Mouse (Mus musculus) adrenal gland, postnatal 4 days (tissue): ENCODE results near the gene Klk13. TPM values are rescaled to one million over a fixed set of nuclear protein-coding genes. Genes with fewer than 3 reads are reported as not detected.
"Not testable (repeated sequence)": the region's sequence is repeated elsewhere in the genome, so short reads cannot be mapped to it uniquely, and the experiment has no call there.

Source experiments
- DNase-seq, 2 experiments: peaks; one replicate each; pipeline ENCODE4 v3.0.0; 2021 to 2022; ENCODE audit warnings: low spot score in 2 of 2, mixed read lengths in 2 of 2
- long read RNA-seq, 2 experiments: library from polyadenylated mRNA; stranded (forward); transcript quantifications; one replicate each; pipeline ENCODE4 v2.0.0; 2021
- total RNA-seq, 2 experiments: library from RNA; stranded (reverse); gene quantifications; 2 replicates each; pipeline ENCODE4 v1.2.3; 2021

The Klk13 gene
- total RNA-seq: not detected
- long read RNA-seq, experiment 1: 0 reads
- long read RNA-seq, experiment 2: 0 reads

GRCm38 (mm10) chr7:43712267-43712666, at the start of gene Klk13:
Gene Klk13, plus strand, starts transcription at chr7:43712567.
- DNase-seq: no peak

GRCm38 (mm10) chr7:43662804-43663203, 49.6 kb upstream of the Klk13 start:
- DNase-seq: no peak

- DNase-seq: not testable (repeated sequence)
These were observed 45.1 kb upstream of the Klk13 start for GRCm38 (mm10) chr7:43667221-43667620.

- DNase-seq: no peak
These were observed 43.8 kb upstream of the Klk13 start for GRCm38 (mm10) chr7:43668582-43668981.

DNA sequence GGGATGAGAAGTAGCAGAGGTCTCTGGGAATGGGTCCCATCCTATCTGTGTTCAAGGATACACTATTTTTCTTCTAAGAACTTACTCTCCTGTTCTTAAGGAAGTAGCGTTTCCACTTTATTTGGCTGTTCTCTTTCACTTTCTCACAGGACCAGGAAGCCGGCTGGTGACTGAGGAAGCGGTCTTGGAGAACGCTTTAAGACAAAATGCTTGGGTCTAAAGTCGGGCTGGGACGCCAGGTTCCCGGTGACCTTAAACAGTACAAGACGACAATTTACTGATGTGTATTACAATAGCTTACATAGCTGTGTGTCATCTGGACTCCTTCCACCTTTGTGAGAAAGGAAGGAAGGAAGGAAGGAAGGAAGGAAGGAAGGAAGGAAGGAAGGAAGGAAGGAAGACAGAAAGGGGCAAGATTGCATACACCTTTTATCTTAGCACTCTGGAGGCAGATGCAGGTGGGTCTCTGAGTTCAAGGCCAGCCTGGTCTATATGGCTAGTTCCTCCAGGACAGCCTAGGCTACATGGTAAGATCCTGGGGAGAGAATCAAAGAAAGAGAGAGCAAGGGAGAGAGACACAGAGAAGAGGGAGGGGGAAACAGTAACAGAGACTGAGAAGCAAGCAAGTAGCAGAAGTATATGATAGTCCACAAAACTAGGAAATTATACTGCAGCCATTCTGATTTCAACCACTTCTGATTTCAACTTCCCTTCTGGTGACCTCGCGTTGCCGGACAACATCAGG, 41.1 kb upstream of the Klk13 start:
- no peak for DNase-seq

DNA sequence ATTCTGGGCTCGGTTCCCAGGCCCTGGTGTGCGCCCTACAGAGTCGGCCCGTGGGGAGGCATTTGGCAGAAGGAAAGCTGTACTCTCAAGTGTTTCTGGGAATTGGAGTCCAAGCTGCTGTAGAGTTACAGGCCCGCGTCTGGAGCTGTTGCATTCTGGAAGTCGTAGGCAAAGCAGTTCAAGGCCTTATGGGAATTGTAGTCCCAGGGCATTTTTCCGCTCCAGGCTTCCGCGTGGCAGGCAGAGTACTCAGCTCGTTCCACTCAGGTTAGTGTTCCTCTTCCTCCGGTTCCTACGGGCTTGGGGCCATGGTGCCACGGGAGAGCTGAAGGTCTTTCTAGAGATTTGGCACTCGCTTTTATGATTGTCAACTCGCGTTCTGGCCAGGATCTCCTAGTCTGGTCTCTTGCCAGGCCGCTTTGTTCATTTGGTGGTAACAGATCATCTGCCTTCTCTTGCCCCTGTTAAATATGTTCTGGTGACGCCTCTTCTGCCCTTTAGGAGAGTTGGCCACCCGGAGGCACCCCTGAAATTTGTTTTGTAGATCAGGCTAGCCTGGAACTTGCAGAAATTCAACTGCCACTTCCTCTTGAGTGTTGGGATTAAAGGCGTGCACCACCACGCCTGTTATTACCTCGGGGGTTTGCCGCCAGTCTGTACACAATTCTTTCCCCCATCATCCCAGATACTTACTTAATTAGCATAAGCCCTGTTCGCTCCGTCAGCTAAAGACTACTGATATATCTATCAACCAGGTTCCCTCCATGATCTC, 40.4 kb upstream of the Klk13 start, which contains the start of gene Ctu1:
TSS of gene Ctu1 (plus strand) at position 208 of the 772 bp plus-strand sequence.
- DNase-seq: peak; percentile 33 to 77

DNA sequence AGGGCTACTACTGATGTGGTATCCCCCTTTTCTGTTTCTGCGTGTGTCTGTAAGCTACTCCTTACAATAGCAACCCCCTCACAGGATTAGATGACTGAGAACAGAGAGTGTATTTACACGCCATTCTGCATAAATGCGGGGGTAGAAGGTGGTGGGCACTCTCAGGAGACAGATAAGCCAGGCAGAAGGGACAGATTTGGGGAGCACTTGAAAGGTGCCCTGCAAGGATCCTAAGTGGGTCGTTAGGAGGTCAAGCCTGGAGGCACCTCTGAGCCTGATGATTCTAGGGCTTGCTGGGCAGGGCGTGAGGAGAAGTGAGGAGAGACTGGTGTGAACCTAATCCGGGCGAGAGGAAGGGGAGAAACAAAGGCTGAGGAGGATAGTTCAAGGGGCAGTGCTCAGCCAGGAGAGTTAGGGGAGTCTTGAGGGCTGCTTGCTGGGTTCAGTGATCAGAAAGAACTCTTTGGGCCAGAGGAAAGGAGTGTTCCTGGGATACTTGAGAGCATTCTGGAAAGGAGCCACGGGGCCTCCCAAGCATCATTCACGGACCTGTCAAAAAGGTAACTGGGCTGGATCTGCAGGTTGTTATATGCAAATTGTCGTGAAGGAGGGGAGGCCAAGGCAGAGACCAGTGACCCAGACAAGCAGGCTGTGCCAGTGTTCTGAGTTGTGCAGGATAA, 39.6 kb upstream of the Klk13 start:
- no peak for DNase-seq

DNA sequence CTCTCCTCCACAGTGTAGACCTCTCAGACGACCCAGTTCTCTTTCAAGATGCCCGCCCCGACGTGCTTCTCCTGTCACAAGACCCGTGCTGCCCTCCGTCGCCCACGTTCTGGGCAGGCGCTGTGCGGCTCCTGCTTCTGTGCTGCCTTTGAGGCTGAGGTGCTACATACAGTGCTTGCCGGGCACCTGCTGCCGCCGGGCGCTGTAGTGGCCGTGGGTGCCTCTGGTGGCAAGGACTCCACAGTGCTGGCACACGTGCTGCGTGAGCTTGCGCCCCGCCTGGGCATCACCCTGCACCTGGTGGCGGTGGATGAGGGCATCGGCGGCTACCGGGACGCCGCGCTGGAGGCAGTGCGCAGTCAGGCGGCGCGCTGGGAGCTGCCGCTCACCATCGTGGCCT, 37.3 kb upstream of the Klk13 start:
- DNase-seq: no peak

GRCm38 (mm10) chr7:43678517-43678916, 33.9 kb upstream of the Klk13 start:
- no peak for DNase-seq

GRCm38 (mm10) chr7:43680960-43681359, 31.4 kb upstream of the Klk13 start:
- peak in 1 of 2 experiments; percentile 38 for DNase-seq

GRCm38 (mm10) chr7:43682511-43682910, 29.9 kb upstream of the Klk13 start:
- DNase-seq: not testable (repeated sequence)

DNA sequence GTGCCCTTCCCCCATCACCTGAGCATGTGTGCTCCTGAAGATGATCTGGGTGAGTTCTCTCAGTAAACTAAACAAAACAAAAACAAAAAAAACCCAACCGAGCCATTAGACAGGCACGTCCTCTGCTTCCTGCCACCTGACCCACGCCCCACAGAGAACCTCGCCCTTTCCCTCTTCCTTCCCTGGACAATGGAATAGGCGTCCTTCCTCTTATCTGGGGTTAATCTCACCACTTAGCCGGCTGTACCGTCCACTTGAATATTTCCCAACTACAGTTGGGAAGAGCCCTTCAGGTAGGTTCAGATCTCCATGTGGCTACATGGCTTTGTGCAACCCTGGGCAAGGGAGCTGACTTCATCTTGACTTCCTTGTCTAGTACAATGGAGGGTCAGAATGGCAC, 27.3 kb upstream of the Klk13 start:
- DNase-seq: no peak

DNA sequence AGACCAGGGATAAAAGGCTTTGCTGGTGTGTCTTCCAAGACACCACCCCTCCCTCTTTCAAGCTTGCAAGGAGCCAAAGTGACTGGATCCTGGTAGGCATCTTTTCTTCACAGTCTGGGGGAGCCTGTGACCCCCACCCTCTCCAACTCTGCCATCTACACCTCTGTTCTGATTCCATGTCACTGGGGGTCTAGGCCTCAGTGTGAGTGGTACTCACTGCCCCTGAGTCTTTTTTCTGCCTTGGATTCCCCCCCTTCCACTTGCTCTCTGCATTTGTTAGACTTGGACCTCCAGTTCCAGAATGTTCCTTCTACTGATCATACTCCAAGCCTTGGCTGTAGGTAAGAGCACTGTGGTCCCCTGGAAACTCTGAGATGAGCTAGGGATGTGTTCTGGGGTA, 22.2 kb upstream of the Klk13 start, which contains the start of gene Klk14:
TSS of gene Klk14 (plus strand) at position 301 of the 400 bp plus-strand sequence.
- no peak for DNase-seq

DNA sequence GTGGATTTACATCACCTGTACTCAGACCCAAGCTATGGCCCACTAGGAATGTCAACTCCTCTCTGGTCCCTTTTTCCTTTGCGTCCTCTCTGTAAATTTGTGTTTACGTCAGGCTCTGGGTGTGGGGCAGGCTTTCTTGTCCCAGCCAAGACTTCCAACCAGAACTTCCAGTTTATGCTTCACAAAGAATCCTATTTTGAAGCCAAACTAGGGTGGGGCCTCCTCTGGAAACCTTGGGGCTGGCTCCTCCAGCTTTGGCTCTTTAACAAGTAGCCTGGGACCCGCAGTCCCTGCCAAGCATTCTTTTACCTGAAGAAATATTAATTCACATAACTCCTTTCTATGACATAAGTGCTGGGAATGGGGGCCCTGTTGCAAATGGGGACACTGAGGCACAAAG, 2.3 kb upstream of the Klk13 start:
- DNase-seq: no peak

- DNase-seq: no peak
These were observed 550 bp downstream of the Klk13 start for GRCm38 (mm10) chr7:43712917-43713316.

DNA sequence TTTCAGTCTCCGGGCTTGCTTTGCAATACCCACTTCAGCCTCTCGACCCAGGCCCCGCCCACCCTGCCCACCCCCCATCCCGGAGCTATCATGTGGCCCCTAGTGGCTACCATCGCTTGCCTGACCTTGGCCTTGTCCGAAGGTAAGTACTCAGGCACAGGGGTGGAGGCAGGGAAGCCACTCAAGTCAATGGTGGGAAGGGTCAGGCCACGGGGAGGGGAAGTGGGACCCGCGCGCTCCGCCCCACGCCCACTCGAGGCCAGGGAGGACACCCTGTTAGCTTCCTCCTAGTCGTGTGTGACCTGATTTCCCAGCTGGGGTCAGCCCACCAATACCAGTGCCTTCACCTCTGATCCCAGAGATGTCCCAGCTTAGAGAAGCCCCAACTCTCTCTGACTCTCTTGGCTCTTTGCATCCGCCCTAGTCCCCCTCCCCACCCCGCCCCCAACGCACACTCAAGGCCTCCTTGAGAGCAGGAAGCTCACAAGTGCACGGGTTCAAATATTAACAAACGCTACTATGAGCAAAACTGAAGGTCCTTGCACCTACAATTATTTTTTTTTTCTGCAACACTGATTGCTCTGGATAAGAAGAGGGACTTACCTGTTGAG, 1.5 kb downstream of the Klk13 start:
- no peak for DNase-seq

DNA sequence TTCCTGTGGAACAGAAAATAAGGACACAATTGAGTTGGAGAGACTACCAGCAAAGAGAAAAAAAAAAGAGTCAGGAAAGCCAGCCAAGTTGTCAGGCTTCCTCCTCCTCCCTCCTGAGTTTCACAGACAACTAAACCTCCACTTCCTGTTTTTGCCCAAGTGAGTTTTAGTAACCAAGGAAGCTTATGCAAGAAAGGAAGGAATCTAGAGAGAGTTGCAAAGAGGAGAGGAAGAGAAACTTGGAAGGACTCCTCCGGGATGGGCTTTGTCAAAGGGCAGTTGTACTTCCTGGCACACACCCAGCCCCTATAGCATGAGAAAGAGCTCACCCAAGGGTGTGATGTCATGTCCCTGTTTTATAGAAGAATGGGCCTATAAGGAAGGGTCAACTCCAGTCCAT, 35.4 kb downstream of the Klk13 start:
- DNase-seq: no peak

DNA sequence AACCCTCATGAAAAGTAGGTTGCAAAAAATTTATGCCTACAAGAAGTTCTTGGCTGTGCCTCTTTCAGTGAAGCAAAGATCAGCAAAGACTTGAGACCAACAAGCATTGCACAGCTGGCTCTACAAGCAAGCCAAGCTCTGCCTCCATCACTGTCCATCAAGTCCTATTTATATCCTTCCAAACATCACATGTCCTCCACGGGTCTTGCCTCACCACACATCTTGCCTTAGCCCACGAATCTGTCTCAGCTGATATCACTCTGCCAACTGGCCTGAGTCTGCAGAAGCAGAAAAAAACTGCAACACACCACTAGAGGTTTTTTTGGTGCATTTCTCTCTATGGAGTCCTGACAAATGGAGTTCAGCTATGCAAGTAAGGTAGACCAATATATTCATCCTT, 40.4 kb downstream of the Klk13 start:
- no peak for DNase-seq

DNA sequence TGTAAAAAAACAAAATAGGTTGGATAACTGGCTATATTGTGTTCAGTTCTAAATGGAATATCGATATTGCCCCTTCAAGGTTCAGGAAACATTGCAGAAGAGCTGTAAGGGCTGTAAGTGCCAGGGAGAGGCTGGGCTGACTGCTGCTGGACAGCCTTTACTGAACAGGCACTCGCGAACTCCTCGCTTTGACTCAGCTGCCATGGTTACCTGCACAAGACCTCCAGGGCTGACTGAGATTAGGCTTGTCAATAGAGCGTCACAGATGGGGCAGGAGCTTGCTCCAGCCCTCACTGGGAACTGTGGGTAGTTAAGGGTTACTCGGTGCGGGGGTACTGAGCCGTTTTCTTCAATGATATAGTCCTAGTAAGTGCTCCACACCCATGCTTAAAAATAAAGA, 54.1 kb downstream of the Klk13 start:
- DNase-seq: no peak

DNA sequence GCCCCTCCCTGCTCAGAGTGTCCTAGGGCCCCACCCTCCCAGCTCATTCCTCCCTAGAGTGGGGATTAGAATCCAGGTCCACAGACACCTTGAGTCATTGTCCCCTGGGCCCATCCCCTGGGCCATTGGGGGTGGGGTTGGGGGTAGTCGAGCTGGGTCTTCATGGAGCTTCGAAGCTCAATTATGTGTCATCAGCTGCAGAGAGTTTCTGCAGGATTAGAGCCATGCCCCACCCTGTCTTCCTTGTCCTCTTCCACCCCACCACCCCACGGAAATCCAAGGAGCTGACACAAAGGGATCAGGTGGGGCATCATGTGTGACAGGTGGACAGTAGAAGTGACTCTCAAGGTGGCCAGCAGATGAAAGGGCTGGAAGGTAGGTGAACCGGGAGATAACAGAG, 56.2 kb downstream of the Klk13 start, which contains the start of gene Klk12:
TSS of gene Klk12 (plus strand) at position 301 of the 400 bp plus-strand sequence.
- DNase-seq: no peak

GRCm38 (mm10) chr7:43769636-43770035, 57.3 kb downstream of the Klk13 start:
- DNase-seq: no peak
